Mouse (Mus musculus) layer of hippocampus, adult 8-10 months (tissue): ENCODE measurements around the gene Clps. TPM values are rescaled to one million over a fixed set of nuclear protein-coding genes. Genes with fewer than 3 reads are reported as not detected.
"Not testable (repeated sequence)": the region's sequence is repeated elsewhere in the genome, so short reads cannot be mapped to it uniquely, and the experiment has no call there.

Experiments
- DNase-seq, 2 experiments: peaks; one replicate each; pipeline ENCODE4 v3.0.0; 2022; ENCODE audit warnings: low spot score in 2 of 2
- total RNA-seq, 4 experiments: library from RNA; stranded (reverse); gene quantifications; 2 replicates each; pipeline ENCODE4 v1.2.4; 2022

The Clps gene
- not detected for total RNA-seq

DNA sequence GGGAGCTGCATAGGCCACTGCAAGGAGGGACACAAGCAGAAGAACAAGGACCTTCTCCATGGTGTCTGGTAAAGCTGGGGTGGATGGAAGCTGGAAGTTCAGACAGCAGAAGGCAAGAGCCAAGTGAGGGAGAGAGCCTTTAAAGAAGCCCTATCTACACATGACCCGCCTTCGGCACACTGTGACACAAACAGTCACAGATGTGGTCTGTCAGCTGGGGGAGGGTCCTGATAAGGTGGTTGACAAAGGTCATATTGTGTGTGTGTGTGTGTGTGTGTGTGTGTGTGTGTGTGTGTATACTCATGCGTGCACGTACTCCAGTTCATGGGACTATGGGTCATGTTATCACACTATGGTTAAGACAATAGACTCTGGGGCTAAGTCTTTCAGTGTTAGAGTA lies at the start of gene Clps:
Clps (minus strand) TSS at position 169 of the 400 bp plus-strand sequence.
- DNase-seq = no peak

DNA sequence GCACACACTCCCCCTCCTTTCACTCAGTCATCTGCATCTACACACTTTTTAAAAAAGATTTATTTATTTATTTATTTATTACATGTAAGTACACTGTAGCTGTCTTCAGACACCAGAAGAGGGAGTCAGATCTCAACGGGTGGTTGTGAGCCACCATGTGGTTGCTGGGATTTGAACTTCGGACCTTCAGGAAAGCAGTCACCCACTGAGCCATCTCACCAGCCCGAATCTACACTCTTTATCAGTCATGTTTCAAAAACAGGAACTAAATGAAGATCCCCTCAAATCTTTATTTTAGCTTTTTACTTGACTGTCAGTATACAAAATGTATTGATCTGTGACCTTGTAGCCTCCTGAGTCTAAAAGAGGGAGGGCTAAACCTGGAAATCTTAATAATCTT lies 49.0 kb upstream of the Clps start:
- no peak for DNase-seq

DNA sequence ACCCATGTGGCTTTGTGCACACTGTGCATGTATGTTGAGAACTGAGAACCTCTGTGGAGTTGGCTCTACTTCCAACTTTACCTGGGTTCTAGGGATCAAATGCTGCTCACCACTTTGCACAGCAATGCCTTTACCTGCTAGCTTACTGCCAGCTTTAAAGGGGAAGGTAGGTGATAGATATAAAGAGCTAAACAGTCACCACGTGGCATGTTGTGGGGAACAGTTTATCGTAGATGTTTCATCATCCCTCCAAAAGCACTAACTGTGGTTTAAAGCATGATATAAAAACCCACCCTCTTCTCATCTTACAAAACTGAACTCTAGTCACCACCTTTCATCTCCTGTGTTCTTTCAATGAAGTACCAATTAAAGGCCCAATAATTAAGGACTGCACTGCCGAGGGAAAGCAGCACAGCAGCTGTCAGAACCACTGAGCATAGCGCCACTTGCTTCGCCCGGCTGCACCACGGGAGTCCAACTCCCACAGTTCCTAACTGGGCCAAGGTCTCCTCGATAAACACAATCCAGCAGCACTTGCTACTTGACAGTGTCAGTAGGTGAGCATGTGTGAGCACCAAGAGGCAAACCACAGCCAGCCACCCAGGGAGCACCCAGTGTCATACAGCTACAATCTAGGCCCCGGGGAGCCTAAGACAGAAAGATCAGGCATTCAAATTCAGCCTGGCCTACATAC lies 41.1 kb upstream of the Clps start:
- DNase-seq = no peak

DNA sequence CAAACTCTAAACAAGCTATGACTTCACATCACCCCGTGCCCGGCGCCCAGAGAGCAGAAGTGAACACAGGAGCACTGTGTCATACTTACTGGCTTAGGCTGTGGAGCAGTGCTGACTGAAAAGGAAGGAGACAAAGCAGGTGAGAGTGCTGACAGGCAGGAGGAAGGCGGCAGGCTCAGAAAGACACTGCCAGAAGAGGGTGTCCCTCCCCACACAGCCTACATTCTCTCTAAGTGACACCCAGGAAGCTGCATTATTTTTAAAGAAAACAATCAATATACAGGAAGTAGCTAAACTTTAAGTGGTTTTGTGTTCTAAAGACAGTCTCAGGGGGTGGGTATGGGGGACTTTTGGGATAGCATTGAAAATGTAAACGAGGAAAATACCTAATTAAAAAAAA lies 40.2 kb upstream of the Clps start:
- no peak for DNase-seq

DNA sequence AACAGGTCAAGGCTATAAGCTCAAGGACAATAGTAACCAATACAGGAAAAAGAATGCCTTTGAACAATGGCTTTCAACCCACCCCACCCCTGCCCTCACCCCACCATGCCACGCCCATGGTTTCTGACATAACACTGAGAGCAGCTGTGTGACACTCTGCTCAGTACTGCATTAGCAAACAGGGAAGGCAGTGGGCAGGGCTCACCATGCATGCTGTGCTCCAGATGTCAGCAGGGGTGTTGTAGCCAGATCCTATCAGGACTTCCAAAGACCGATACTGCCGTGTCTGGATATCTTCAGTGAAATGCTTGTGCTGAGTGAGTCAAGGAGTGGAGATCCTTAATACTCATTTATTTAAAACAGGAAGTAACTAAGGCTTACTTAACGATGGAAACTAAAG lies 33.4 kb upstream of the Clps start:
- DNase-seq = no peak

DNA sequence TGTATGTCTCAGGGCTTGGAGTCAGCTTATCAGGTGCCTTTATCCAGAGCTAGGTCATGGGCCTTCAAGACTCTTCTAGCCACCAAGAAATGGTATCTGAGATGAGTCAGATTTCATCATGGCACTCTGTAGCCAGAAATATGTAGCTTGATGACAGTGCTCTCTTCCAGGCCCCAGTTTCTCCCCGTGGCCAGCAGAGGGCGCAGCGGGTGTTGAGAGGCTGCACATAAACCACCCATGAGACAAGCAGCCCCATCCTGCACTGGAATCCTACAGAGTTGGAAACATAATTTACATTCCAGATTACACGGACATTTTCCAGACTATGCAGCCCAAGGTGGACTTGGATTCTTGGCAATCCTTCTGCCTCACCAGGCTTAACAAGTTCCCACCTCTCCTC lies 32.4 kb upstream of the Clps start:
- DNase-seq = peak; percentile 37 to 69

DNA sequence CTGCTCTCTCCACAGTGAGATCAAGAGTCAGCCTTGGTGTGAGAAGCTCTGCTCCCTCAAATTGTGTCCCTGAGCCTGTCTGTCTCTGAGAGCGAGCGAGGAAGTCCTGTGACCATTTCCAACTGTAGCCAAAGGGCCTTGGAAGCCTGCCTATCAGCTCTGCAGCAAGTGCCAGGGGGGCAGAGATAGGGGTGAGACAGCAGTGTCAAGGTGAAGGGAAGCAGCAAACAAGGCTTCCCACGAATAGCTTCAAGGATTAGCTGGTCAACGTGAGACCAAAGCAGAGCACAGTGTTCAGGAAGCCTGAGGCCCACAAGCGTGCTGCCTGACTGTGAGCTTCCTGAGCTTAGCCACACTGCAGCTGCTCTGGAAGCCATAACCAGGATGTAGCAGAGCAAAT lies 30.9 kb upstream of the Clps start:
- no peak for DNase-seq

DNA sequence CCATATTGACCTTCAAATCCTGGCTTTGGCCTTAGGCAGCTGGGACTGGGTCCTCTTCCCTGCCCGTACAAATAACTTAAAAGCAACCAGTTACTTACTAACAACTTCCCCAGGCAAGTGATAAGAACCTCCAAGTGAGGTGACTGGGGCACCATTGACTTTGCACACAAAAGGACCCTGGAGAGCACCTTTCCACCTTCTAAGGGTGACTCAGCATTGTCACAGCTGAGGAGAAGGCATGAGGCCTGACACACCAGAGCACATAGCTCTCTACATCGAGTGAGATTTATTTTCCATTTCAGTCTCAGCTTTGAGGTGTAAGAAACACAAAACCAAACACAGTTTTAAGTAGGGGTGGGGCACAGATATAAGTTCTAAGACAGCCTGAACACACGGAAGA lies 30.0 kb upstream of the Clps start:
- no peak for DNase-seq

DNA sequence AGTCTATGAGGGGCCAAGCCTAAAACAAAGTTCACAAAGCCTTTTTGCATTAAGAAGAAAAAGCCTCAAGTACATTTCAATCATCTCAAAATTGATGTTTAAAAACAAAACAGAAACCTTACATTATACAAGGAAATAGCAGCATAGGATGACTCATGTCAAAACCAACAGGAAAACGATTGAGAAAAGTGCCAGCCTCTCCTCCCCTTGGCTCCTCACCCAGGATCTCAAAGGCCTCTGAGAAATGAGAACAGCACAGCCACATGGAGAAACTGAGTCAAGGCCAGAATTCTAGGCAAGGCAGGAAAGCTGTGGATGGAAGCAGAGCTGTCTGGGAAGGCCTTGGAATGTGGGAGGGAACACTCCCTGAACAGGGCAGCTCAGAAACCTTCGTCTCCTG lies 28.0 kb upstream of the Clps start:
- DNase-seq = no peak

DNA sequence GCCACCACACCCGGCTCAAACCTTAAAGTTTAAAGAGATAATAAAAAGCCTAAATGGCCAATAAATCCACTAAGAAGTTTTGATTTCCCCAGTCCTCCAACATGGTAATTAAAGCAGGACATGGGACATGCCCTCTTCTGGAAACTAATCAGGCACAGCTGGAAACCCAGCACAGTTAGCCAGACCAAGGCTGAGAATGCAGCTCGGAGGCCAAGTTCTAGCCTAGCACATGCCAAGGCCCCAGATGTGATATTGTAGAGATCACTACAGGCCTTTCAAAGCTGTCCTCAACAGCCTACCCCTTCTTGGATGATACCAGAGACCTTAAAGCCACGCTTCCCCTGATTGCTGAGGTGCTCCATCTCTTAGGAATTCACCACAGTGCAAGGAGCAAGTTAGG lies 25.9 kb upstream of the Clps start:
- DNase-seq = no peak

DNA sequence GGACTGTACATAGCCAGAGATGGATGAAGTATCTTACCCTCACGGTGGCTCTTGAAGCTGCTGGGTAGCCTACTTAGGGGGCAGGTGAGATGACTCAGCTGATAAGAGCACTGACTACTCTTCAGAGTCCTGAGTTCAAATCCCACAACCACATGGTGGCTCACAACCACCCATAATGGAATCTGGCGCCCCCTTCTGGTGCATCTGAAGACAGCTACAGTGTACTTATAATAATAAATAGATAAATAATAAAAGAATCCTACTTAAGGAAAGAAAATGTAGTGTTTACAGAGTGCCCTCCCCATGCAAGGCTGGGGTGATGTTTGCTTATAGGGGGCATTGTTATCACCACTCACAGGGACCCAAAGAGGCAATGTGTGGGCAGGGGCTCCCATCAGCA lies 20.5 kb upstream of the Clps start:
- no peak for DNase-seq

DNA sequence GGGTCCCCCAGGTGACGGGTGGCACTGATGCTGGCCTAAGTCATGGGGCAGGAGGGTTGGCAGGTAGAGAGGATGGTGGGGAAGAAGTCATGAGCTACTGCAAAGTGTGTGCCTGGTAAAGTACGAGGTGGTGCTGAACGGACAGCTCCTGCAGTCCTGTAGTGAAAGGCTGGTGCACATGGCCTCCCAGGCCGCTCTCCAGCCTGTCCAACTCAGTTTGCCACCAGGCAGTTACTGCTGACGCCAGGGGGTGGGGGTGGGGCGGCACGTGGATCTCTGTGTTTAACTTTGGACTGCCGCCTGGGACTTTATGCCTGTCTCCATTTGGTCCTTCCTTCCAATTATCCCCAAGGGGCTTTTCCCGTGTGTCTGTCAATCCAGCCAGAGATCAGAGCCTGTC lies 19.8 kb upstream of the Clps start:
- DNase-seq = no peak

DNA sequence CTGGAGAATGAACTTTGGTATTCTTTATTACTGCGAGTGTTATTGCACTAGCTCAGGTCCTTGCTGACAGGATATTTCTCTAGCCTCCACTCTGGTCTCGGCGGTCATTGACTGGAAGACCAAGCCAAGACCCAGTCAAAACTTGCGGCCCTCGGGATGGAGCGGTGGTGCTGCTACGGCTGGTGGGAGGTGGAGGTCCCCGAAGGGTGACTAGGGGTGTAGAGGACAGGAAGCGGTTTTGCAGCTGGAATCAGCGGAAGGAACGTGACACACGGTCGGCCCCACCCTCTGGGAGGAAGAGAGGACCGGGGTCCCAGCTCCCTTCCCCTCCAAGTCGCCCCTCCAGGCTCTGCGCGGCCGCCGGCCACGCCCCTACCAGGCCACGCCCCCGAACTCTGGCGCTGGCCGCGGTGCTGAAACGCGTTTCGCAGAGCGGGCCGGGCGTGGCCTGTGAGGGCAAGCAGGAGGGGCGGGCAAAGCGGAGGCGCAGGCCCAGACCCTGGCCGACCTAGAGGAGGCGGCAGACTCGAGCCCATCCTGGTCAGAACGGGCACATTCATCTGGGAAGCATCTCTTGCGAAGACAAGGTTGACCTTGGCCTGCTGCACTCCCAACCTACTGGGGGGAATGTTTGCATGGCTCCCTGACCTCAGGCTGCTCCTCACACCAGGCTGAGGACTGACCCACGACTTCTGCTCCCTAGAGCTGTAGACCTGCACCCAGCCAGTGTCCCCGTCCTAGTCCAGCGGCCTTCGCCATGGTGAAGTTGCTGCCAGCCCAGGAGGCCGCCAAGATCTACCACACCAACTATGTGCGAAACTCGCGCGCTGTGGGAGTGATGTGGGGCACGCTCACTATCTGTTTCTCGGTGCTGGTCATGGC lies 14.9 kb upstream of the Clps start, which contains the start of gene Lhfpl5:
Lhfpl5 (plus strand) TSS at position 398 of the 882 bp plus-strand sequence.
- no peak for DNase-seq

DNA sequence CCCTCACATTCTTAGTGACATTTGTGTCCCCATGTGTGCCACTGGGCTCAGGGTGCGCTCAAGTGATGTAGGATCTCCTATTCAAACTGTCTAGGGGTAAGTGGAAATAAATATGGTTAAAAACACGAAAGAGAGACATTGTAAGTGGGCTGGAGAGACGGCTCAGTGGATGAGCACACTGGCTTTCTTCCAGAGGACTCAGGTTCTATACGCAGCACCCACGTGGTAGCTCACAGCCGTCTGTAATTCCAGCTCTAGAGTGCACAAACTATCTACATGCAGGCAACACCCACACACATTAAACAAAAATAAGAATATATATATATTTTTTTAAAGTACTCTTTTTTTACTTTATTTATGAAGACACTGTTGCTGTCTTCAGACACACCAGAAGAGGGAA lies 12.4 kb upstream of the Clps start:
- no peak for DNase-seq

DNA sequence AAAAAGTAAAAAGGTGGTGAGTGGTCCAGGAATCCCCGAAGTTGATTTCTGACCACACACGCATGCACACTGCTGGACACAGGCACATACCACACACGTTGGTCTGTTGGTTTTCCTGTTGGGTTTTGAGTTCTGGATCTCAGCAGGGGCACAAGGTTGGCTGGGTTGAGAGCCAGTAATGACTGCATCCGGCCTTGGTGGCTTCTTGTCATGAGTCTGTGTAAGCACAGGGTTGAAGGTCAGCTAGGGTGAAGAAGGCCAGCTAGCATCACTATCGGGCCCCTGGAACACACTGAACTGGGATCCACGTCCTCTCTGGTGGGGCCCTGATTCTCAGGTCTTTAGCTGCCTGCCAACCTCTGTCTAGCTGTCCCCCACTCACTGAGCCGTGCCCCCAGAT lies 12.0 kb upstream of the Clps start:
- DNase-seq = no peak

DNA sequence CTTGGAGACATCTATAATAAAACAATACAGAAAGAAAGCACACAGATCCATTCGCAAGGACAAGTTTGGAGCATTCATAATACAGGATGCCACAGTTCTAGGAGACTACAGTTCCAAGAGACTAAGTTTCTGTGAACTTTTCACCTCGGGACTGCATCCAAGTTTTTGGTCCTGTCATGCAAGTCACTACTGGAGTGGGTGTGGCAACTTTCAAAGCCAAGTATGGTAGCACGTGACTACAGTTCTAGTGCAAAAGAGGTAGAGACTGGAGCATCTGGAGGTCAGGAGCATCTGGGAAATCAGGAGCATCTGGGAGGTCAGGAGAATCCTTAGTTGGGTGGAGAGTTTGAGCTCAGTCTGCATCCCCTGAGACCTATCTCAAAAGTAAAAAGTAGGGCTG lies 11.3 kb upstream of the Clps start:
- DNase-seq = no peak

DNA sequence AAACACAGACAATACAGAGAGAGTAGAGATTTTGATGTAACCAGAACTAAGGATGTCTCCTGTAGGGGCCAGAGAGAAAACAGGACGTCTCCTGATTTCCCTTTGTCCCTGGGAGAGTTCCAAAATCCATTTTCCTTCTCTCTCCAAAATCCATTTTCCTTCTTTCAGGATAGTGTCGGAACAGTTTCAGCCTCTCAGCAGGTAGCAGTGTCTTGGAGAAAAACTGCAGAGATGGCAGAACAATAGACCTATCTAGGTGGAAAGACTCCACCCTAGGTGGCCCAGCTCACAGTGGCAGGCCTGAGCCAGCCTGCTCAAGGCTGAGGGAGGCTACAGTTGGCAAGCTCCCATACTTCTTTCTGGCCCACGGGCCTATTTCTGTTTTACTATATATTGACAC lies 7.0 kb upstream of the Clps start:
- no peak for DNase-seq

DNA sequence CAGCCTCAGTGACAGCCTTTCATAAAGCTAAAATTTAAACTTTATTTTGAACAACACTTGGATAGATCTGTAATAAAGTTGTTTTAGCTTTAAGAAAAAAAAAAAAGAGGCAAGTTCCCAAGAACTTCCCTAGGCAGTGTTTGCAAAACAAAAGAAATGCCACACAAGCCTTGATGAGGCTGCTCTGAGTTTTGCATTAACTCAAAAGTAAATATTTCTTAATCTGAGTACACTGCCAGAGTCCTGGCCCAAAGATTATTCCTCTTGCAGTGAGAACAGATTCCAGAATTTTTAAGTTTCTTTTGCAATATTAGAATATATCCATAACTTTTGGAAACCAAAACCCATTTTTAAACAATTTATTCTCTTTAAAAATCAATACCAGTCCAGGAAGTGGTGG lies 4.6 kb upstream of the Clps start:
- DNase-seq = no peak

DNA sequence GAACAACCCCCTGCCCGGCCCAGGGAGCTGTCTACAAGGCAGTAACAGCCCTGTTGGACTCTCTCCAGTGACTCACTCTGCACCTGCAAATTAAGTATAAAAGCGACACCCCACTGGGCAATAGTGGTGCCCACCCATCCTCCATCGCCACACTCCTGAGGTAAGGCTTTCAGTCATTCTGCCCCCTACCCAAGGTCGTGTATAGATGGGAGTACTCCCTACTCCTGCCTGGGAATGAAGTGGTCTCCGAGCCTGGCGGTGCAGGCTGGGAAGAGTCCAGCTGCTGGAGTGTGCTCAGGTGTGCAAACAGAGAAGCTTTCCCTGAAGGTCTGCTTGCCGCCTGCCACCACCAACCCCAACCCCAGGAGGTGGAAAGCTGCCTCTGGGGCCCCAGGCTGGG lies 1.0 kb upstream of the Clps start:
- no peak for DNase-seq

DNA sequence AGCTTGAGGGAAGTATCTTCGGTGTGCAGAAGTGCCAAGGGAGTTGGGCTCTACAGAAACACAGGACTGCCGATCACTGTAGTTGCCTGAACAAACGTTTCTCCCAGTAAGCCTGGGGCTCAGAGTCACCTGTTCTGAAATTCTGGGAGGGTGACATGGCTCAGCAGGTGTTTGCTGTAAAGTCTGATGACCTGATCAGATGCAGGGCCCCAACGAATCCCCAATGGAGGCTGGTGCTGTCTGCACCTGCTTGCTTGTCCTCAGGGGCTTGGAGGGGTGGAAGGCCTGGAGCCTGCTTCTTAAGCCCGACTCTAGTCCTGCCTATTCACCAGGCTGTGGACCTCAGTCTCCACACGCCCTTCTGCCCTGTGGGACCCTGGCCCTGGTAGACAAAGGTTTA lies 2.8 kb downstream of the Clps start:
- DNase-seq = no peak

DNA sequence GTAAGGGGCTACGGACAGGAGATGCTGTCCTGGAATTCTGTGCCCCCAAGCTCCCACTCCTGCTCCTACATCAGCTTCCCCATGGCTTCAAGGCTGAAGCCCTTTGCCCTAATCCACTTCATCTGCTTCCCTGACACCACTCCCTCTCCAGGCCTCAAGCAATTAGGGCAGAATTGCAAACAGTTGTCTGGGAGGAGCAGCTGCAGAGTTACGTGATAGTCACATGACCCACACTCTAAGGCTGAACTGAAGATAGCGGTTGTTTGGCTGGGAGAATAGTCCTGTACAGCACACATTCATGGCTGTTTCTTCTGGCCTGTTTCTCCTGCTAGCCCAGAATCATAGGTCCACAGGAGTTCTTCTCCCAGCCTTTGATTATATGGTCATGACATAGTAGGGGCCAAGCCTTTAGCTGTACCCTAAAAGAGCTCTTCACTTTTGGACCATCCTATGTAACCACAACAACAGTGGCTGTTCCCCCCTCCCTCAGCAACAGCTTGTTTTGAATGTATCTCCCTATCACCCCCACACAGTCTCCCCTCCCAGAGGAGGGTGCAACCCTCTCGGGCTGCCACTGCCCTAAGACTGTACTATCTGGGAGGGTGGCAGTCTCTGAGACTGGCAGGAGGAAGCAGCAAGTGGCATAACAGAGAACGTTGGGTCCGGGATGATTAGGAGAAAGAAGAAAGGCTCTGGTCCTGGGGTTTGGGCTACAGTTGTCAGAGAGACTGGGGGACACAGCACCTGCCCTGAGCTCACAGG lies 3.8 kb downstream of the Clps start:
- no peak for DNase-seq

DNA sequence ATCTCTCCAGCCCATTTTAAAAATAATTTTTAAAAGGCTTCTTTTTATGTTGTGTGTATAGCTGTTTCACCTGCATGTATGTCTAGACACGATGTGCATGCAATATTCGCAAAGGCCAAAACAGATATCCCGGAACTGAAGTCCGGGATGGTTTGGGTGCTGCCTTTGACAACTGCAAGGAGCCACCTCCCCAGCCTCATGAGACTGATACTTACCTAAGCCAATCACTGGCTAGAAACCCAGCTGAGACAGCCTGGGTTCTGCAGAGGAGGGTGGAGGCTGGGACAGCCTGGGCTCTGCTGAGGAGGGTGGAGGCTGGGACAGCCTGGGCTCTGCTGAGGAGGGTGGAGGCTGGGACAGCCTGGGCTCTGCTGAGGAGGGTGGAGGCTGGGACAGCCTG lies 6.5 kb downstream of the Clps start:
- DNase-seq = not testable (repeated sequence)
